Mouse (Mus musculus): Measurements from ENCODE around the gene Zdhhc17.

DNA sequence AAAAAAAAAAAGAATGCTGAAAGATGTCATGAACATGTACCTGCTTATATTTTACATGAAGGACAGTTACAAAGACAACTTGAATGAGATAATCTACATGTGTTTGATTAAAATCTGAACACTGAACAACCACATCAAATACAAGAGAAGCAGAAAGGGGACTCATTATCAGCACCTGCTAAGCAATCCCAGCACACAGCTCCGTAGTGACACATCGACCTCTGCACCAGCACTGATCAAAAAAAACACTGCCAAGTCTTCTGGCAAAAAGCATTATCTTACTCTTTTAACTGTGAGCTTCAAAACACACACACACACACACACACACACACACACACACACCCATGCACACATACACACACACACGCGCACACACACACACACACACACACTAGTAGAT, 58.2 kb downstream of the Zdhhc17 start:
- TF ChIP-seq CTCF (IDR thresholded peaks at IDR 0.05; ENCODE audit: extremely low read depth, insufficient read depth, low read length) (no peak), POLR2A (IDR thresholded peaks at IDR 0.05; ENCODE audit: extremely low read depth, insufficient read depth, low read length) (no peak)
